Mouse (Mus musculus) hindbrain, postnatal 0 days (tissue): Measurements from ENCODE around the gene Timp3. TPM values are rescaled to one million over a fixed set of nuclear protein-coding genes. Genes with fewer than 3 reads are reported as not detected.
A peak's percentile ranks its signal among the peaks of the same experiment; 100 is the strongest.

Experiments used
- ATAC-seq: fragments of 200-750 bp; cut with Nextera tagmentation; 2 replicates; pipeline ENCODE4 v1.8.0; 2017; ENCODE audit warnings: mild to moderate bottlenecking, moderate TSS enrichment, moderate library complexity
- DNase-seq: peaks from one replicate; pipeline ENCODE4 v3.0.0-alpha.2; 2015; ENCODE audit warnings: low spot score
- H3K27ac ChIP-seq: fragments of 300-500 bp; sonication (generic); 2 replicates; pipeline ENCODE4 v1.5.1; 2014; ENCODE audit warnings: mild to moderate bottlenecking
- H3K27me3 ChIP-seq: fragments of 300-500 bp; sonication (generic); 2 replicates; pipeline ENCODE4 v1.6.1; 2014; ENCODE audit warnings: low read length, mixed read lengths; ENCODE audit not compliant: insufficient read depth
- H3K36me3 ChIP-seq: fragments of 300-500 bp; sonication (generic); 2 replicates; pipeline ENCODE4 v1.6.1; 2014; ENCODE audit warnings: low read length, mixed read lengths; ENCODE audit not compliant: insufficient read depth
- H3K4me1 ChIP-seq: fragments of 300-500 bp; sonication (generic); 2 replicates; pipeline ENCODE4 v1.6.1; 2014; ENCODE audit warnings: antibody characterized with exemption, low read length, mixed read lengths; ENCODE audit not compliant: insufficient read depth
- H3K4me2 ChIP-seq: fragments of 300-500 bp; sonication (generic); 2 replicates; pipeline ENCODE4 v1.6.1; 2014; ENCODE audit warnings: low read depth, mild to moderate bottlenecking, low read length, moderate library complexity, mixed read lengths
- H3K4me3 ChIP-seq: fragments of 300-500 bp; sonication (generic); 2 replicates; pipeline ENCODE4 v1.5.1; 2014; ENCODE audit warnings: low read length
- H3K9ac ChIP-seq: fragments of 300-500 bp; sonication (generic); replicated peaks from 2 replicates; pipeline ENCODE4 v1.6.1; 2014; ENCODE audit warnings: mild to moderate bottlenecking, low read length, moderate library complexity, mixed read lengths
- H3K9me3 ChIP-seq: fragments of 300-500 bp; sonication (generic); 2 replicates; pipeline ENCODE4 v1.6.1; 2016; ENCODE audit warnings: low read length, mixed read lengths
- CTCF ChIP-seq: IDR thresholded peaks from 2 replicates; pipeline ENCODE4 v1.5.1; 2016; ENCODE audit warnings: antibody characterized with exemption, control low read depth, low read depth
- WGBS: fragments of 180-500 bp; shearing (Covaris S2); extraction: QIAGEN DNeasy Blood & Tissue Kit; methylation state at CpG from one replicate; pipeline ENCODE4 v1.1.7; 2014; 5-methylcytosine and 5-hydroxymethylcytosine counted together
- polyA plus RNA-seq: library from polyadenylated mRNA; unstranded; fragments of >200 nt; fragmentation: Nextera tagmentation; extraction: Ambion mirVana; gene quantifications from 2 replicates; pipeline ENCODE4 v1.2.1, GENCODE M21; 2015
- total RNA-seq: library from RNA; depleted of rRNA; stranded (reverse); fragments of >200 nt; gene quantifications from 2 replicates; pipeline ENCODE4 v1.2.3, GENCODE M21; 2014

Timp3 gene
- total and polyA plus RNA-seq, 2 experiments from 2014 or later = 60.0 to 162 TPM

- no peak overlapping the region for H3K4me3 ChIP-seq
- no peaks in the 10 kb centered on the region for H3K4me1 ChIP-seq
- no peak for ATAC-seq
- no peak for DNase-seq
- H3K36me3 ChIP-seq = no peaks in the 10 kb centered on the region
- TF ChIP-seq CTCF = no peak
- no peak overlapping the region for H3K9ac ChIP-seq
- no peaks in the 10 kb centered on the region for H3K9me3 ChIP-seq
- no peak overlapping the region for H3K27ac ChIP-seq
- 79% methylated on average over 2 of the region's 2 CpGs for WGBS
- H3K27me3 ChIP-seq = no peaks in the 10 kb centered on the region
- H3K4me2 ChIP-seq = no peak overlapping the region
Observed at GRCm38 (mm10) chr10:86380626-86381025, 80.5 kb downstream of the Timp3 start.

DNA sequence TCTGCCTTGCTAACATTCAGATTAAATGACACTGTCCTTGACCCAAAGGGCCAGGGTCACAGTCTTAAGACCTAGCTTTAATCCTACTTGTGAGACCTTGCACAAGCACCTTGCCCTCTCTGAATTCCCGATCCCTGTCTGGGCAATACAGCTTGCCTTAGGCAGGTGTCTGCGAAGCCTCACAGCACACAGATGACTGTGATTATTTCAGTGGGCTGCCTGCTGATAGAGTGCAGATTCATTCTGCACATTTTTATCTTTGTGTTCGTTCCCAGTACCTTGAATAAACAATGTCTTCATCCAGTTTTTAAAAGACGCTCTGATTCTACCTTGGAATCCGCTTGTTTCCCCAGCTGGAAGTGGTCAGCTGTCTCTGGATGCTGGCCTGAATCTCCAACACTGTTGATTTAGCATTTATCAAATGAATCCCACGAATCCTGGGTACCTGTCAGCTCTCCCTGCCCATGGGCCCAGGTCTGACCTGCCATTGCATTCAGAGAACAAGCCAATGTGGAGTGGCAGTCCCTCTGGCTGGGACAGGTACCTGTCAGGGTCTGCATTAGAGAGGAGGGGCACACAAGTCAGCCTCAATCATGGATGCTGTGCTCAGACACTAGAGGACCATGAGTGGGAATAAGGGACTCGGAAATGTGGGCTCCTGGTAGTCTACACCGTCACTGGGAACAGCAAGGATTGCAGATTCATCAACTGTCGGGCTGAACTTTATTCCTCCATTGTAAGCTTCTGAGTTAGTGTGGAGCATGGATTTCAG, 81.2 kb downstream of the Timp3 start:
- no peaks in the 10 kb centered on the region for H3K4me1 ChIP-seq
- ATAC-seq = no peak
- no peaks in the 10 kb centered on the region for H3K27me3 ChIP-seq
- no peak overlapping the region for H3K4me3 ChIP-seq
- no peaks in the 10 kb centered on the region for H3K9me3 ChIP-seq
- 69% methylated on average over 9 of the region's 9 CpGs for WGBS
- no peak for DNase-seq
- no peak for TF ChIP-seq CTCF
- no peak overlapping the region for H3K4me2 ChIP-seq
- H3K27ac ChIP-seq = peak overlapping the region; percentile 26; the same call in 1 of the 2 replicates
- no peak overlapping the region for H3K9ac ChIP-seq
- no peaks in the 10 kb centered on the region for H3K36me3 ChIP-seq

GRCm38 (mm10) chr10:86381922-86382260, 81.7 kb downstream of the Timp3 start:
- ATAC-seq = no peak
- H3K9me3 ChIP-seq = no peaks in the 10 kb centered on the region
- 21% methylated on average over 2 of the region's 2 CpGs for WGBS
- H3K36me3 ChIP-seq = no peaks in the 10 kb centered on the region
- no peak overlapping the region for H3K4me2 ChIP-seq
- no peak for TF ChIP-seq CTCF
- H3K9ac ChIP-seq = no peak overlapping the region
- no peak for DNase-seq
- H3K27me3 ChIP-seq = no peaks in the 10 kb centered on the region
- H3K27ac ChIP-seq = no peak overlapping the region
- H3K4me1 ChIP-seq = no peaks in the 10 kb centered on the region
- no peak overlapping the region for H3K4me3 ChIP-seq

- Histone ChIP-seq H3K9ac (no peak overlapping the region), H3K36me3 (no peaks in the 10 kb centered on the region), H3K9me3 (no peaks in the 10 kb centered on the region), H3K4me2 (no peak overlapping the region), H3K27ac (no peak overlapping the region), H3K4me3 (no peak overlapping the region), H3K4me1 (0 out of 2 replicates have a peak, but pooled peaks cover 11% of the 10 kb centered on the region), H3K27me3 (no peaks in the 10 kb centered on the region)
- 95% methylated on average over 2 of the region's 2 CpGs for WGBS
- DNase-seq = no peak
- ATAC-seq = no peak
- no peak for TF ChIP-seq CTCF
Observed at GRCm38 (mm10) chr10:86384655-86385054, 84.5 kb downstream of the Timp3 start.

GRCm38 (mm10) chr10:86385656-86386055, 85.5 kb downstream of the Timp3 start:
- Histone ChIP-seq H3K27me3 (no peaks in the 10 kb centered on the region), H3K36me3 (no peaks in the 10 kb centered on the region), H3K4me1 (0 out of 2 replicates have a peak, but pooled peaks cover 11% of the 10 kb centered on the region), H3K4me2 (no peak overlapping the region), H3K9me3 (no peaks in the 10 kb centered on the region), H3K9ac (no peak overlapping the region), H3K4me3 (no peak overlapping the region), H3K27ac (no peak overlapping the region)
- WGBS = 67% methylated on average over 4 of the region's 4 CpGs
- DNase-seq (no peak), ATAC-seq (no peak)
- no peak for TF ChIP-seq CTCF

GRCm38 (mm10) chr10:86386232-86386631, 86.1 kb downstream of the Timp3 start:
- TF ChIP-seq CTCF = no peak
- DNase-seq = no peak
- Histone ChIP-seq H3K27ac (no peak overlapping the region), H3K36me3 (no peaks in the 10 kb centered on the region), H3K27me3 (no peaks in the 10 kb centered on the region), H3K9ac (no peak overlapping the region), H3K4me2 (no peak overlapping the region), H3K9me3 (no peaks in the 10 kb centered on the region), H3K4me1 (0 out of 2 replicates have a peak, but pooled peaks cover 11% of the 10 kb centered on the region), H3K4me3 (no peak overlapping the region)
- no peak for ATAC-seq
- 78% methylated on average over 4 of the region's 4 CpGs for WGBS

- no peak overlapping the region for H3K27ac ChIP-seq
- 56% methylated on average over 5 of the region's 5 CpGs for WGBS
- H3K9me3 ChIP-seq = no peaks in the 10 kb centered on the region
- no peaks in the 10 kb centered on the region for H3K27me3 ChIP-seq
- DNase-seq (peak; percentile 59), ATAC-seq (peak; percentile 42)
- 0 out of 2 replicates have a peak, but pooled peaks cover 11% of the 10 kb centered on the region for H3K4me1 ChIP-seq
- no peak for TF ChIP-seq CTCF
- no peak overlapping the region for H3K4me3 ChIP-seq
- H3K36me3 ChIP-seq = no peaks in the 10 kb centered on the region
- no peak overlapping the region for H3K4me2 ChIP-seq
- no peak overlapping the region for H3K9ac ChIP-seq
Observed at GRCm38 (mm10) chr10:86387821-86388440, 87.8 kb downstream of the Timp3 start.
